Mouse (Mus musculus): ENCODE measurements around the gene Rabac1. TPM values are rescaled to one million over a fixed set of nuclear protein-coding genes. Genes with fewer than 3 reads are reported as not detected.

Rabac1 gene
- polyA plus RNA-seq, 1 experiment from 2014 or later, result 59.4 TPM

DNA sequence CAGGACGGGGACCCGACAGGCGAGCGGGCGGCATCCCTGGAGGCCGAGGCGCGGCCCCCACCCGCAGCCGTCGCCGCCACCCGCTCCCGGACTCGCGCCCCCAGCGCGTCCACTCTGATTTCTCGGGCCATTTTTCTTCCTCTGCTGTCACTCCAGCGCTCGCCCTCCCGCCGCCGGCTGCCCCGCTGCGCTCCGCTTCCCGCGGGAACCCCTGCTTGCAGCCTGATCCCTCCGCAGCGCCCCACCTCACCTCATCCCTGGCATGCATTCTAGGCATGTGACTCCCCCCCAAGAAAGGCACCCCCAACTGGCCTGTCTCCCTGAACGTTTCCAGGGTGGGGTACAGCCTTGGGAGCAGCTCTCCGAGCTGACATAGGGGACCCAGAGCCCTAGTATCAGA lies 17.3 kb downstream of the Rabac1 start:
- no peaks in the 10 kb centered on the region for H3K36me3 ChIP-seq (replicated peaks)
- ATAC-seq (ENCODE audit: insufficient read depth), result no peak
- no peak overlapping the region for H3K4me2 ChIP-seq
- no peak overlapping the region for H3K4me3 ChIP-seq (replicated peaks)
- H3K9me3 ChIP-seq (replicated peaks), result no peaks in the 10 kb centered on the region
- peaks cover 7% of the 10 kb centered on the region; the same call in 1 of the 2 replicates for H3K4me1 ChIP-seq (replicated peaks)
- no peak overlapping the region for H3K9ac ChIP-seq
- WGBS (ENCODE audit: insufficient replicate concordance), result 9% methylated on average over 32 of the region's 33 CpGs
- no peak overlapping the region for H3K27ac ChIP-seq (replicated peaks)
- H3K27me3 ChIP-seq, result peaks cover 73% of the 10 kb centered on the region

DNA sequence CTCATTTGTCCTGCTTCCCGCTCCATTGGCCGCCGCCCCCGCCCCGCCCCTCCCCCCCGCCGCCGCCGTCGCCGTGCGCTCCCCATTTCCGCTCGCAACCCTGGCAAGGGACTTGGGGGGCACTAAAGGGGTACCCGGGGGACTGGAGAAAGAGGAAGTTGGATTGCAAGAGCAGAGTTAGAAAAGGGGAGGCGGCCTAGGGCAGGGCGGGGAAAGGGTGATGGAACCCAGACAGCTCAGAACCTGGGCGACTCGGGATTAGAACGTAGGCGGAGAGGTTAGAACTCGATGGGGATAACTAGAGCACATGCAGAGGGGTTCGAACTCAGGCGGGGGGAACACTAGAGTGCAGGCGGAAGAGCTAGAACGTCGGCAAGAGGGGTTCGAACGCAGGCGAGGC lies 18.1 kb downstream of the Rabac1 start:
- H3K4me3 ChIP-seq (replicated peaks), result peak overlapping the region; percentile 34
- under 1% methylated on average over 27 of the region's 30 CpGs for WGBS (ENCODE audit: insufficient replicate concordance)
- no peaks in the 10 kb centered on the region for H3K36me3 ChIP-seq (replicated peaks)
- H3K9ac ChIP-seq, result no peak overlapping the region
- H3K4me1 ChIP-seq (replicated peaks), result peaks cover 7% of the 10 kb centered on the region; the same call in 1 of the 2 replicates
- peak overlapping the region; percentile 49 for H3K4me2 ChIP-seq
- peaks cover 80% of the 10 kb centered on the region for H3K27me3 ChIP-seq
- H3K9me3 ChIP-seq (replicated peaks), result no peaks in the 10 kb centered on the region
- no peak overlapping the region for H3K27ac ChIP-seq (replicated peaks)
- ATAC-seq (ENCODE audit: insufficient read depth), result no peak

- peak overlapping the region; percentile 49 for H3K4me2 ChIP-seq
- ATAC-seq (ENCODE audit: insufficient read depth), result no peak
- 1% methylated on average over 23 of the region's 24 CpGs for WGBS (ENCODE audit: insufficient replicate concordance)
- peaks cover 7% of the 10 kb centered on the region; the same call in 1 of the 2 replicates for H3K4me1 ChIP-seq (replicated peaks)
- no peaks in the 10 kb centered on the region for H3K36me3 ChIP-seq (replicated peaks)
- H3K27me3 ChIP-seq, result peaks cover 85% of the 10 kb centered on the region
- H3K9me3 ChIP-seq (replicated peaks), result no peaks in the 10 kb centered on the region
- H3K4me3 ChIP-seq (replicated peaks), result peak overlapping the region; percentile 34
- H3K27ac ChIP-seq (replicated peaks), result no peak overlapping the region
- H3K9ac ChIP-seq, result no peak overlapping the region
Observed at GRCm38 (mm10) chr7:24953966-24954365, 18.6 kb downstream of the Rabac1 start.

DNA sequence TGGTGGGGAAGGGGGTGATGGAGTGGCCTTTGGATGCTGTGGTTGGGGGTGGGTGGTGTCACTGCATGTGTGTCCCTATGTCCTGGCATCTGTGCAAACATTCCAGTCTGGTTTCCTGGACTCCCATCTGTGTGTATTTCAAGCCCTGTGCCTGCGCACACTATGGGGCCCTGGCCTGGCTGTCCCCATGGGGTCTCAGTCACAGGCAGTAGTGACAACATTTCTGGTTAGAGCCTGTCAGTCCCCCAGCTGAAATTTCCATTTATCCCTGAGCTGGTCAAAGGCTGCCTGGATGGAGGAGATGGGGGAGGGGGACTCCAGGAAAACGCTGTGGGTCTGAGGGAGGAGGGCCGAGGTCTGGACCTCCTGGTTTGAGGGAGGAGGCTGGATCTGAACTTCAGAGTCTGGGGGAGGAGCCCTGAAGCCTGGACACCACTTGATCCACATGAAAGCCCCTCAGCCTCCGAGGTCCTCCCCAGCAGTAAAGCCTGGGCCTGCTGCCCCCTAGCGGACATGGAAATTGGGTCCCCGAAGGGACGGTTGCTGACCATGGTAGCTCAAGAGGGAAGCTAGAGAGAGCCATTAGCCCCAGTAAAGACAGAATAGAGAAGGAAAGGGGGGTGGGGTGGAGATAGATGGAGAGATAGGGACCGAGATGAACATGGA lies 22.5 kb downstream of the Rabac1 start:
- no peak overlapping the region for H3K4me2 ChIP-seq
- 1% methylated on average over 8 of the region's 8 CpGs for WGBS (ENCODE audit: insufficient replicate concordance)
- peaks cover 100% of the 10 kb centered on the region for H3K27me3 ChIP-seq
- H3K9me3 ChIP-seq (replicated peaks), result no peaks in the 10 kb centered on the region
- peaks cover 7% of the 10 kb centered on the region; the same call in 1 of the 2 replicates for H3K4me1 ChIP-seq (replicated peaks)
- H3K36me3 ChIP-seq (replicated peaks), result no peaks in the 10 kb centered on the region
- ATAC-seq (ENCODE audit: insufficient read depth), result no peak
- no peak overlapping the region for H3K4me3 ChIP-seq (replicated peaks)
- H3K9ac ChIP-seq, result no peak overlapping the region
- no peak overlapping the region for H3K27ac ChIP-seq (replicated peaks)

DNA sequence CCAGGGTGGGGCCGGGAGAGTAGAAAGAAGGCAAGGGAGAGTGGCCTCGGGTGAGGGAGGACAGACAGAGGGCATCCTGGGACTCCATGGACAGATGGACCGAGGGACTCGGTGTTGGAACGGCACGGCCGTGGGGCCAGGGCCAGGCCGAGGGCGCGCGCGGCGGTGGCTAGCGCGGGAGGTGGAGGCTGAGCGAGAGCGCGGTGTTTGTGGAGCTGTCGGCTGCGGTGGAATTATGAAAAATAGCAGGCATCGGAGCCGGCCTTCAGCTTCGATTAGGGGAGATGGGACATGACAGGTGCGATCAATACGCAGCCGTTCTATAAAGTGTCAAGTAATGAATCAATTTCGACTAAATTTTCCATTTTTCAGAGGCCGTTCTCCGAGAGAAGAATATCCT lies 23.8 kb downstream of the Rabac1 start:
- Histone ChIP-seq H3K4me2 (no peak overlapping the region), H3K9me3 (replicated peaks) (no peaks in the 10 kb centered on the region), H3K4me1 (replicated peaks) (peaks cover 8% of the 10 kb centered on the region), H3K9ac (no peak overlapping the region), H3K27me3 (peaks cover 100% of the 10 kb centered on the region), H3K27ac (replicated peaks) (no peak overlapping the region), H3K4me3 (replicated peaks) (no peak overlapping the region), H3K36me3 (replicated peaks) (no peaks in the 10 kb centered on the region)
- no peak for ATAC-seq (ENCODE audit: insufficient read depth)
- 4% methylated on average over 29 of the region's 29 CpGs for WGBS (ENCODE audit: insufficient replicate concordance)

GRCm38 (mm10) chr7:24947316-24948048 lies 25.1 kb downstream of the Rabac1 start:
- no peak overlapping the region for H3K27ac ChIP-seq (replicated peaks)
- ATAC-seq (ENCODE audit: insufficient read depth), result no peak
- peaks cover 100% of the 10 kb centered on the region for H3K27me3 ChIP-seq
- H3K4me3 ChIP-seq (replicated peaks), result no peak overlapping the region
- H3K4me2 ChIP-seq, result no peak overlapping the region
- H3K9ac ChIP-seq, result no peak overlapping the region
- H3K4me1 ChIP-seq (replicated peaks), result peaks cover 8% of the 10 kb centered on the region
- H3K36me3 ChIP-seq (replicated peaks), result no peaks in the 10 kb centered on the region
- no peaks in the 10 kb centered on the region for H3K9me3 ChIP-seq (replicated peaks)
- 6% methylated on average over 7 of the region's 7 CpGs for WGBS (ENCODE audit: insufficient replicate concordance)

GRCm38 (mm10) chr7:24944257-24944950 lies 28.1 kb downstream of the Rabac1 start, which contains the start of gene Gm4881:
Gm4881 (minus strand) TSS chr7:24944494.
- 1% methylated on average over 72 of the region's 72 CpGs for WGBS (ENCODE audit: insufficient replicate concordance)
- H3K9ac ChIP-seq, result no peak within 1 kb of the TSS
- H3K27me3 ChIP-seq, result peaks cover 99% of the 10 kb centered on the region
- no peak within 1 kb of the TSS for H3K27ac ChIP-seq (replicated peaks)
- H3K9me3 ChIP-seq (replicated peaks), result no peaks in the 10 kb centered on the region
- H3K4me2 ChIP-seq, result peak within 1 kb of the TSS; percentile 39; the same call in 1 of the 2 replicates
- peaks cover 8% of the 10 kb centered on the region for H3K4me1 ChIP-seq (replicated peaks)
- H3K36me3 ChIP-seq (replicated peaks), result no peaks in the 10 kb centered on the region
- no peak for ATAC-seq (ENCODE audit: insufficient read depth)
- H3K4me3 ChIP-seq (replicated peaks), result peak within 1 kb of the TSS; percentile 18; the same call in 1 of the 2 replicates

GRCm38 (mm10) chr7:24943641-24944040 lies 28.9 kb downstream of the Rabac1 start:
- H3K4me2 ChIP-seq, result no peak overlapping the region
- H3K4me1 ChIP-seq (replicated peaks), result peaks cover 8% of the 10 kb centered on the region
- no peak for ATAC-seq (ENCODE audit: insufficient read depth)
- 5% methylated on average over 6 of the region's 6 CpGs for WGBS (ENCODE audit: insufficient replicate concordance)
- H3K36me3 ChIP-seq (replicated peaks), result no peaks in the 10 kb centered on the region
- no peak overlapping the region for H3K4me3 ChIP-seq (replicated peaks)
- H3K27ac ChIP-seq (replicated peaks), result no peak overlapping the region
- peaks cover 99% of the 10 kb centered on the region for H3K27me3 ChIP-seq
- H3K9me3 ChIP-seq (replicated peaks), result no peaks in the 10 kb centered on the region
- no peak overlapping the region for H3K9ac ChIP-seq

GRCm38 (mm10) chr7:24931651-24932050 lies 40.9 kb downstream of the Rabac1 start:
- H3K4me2 ChIP-seq, result no peak overlapping the region
- no peak for ATAC-seq (ENCODE audit: insufficient read depth)
- peaks cover 84% of the 10 kb centered on the region for H3K27me3 ChIP-seq
- 0 out of 2 replicates have a peak, but pooled peaks cover 5% of the 10 kb centered on the region for H3K36me3 ChIP-seq (replicated peaks)
- WGBS (ENCODE audit: insufficient replicate concordance), result 2% methylated on average over 15 of the region's 15 CpGs
- no peaks in the 10 kb centered on the region for H3K9me3 ChIP-seq (replicated peaks)
- no peak overlapping the region for H3K27ac ChIP-seq (replicated peaks)
- H3K4me3 ChIP-seq (replicated peaks), result no peak overlapping the region
- no peaks in the 10 kb centered on the region for H3K4me1 ChIP-seq (replicated peaks)
- H3K9ac ChIP-seq, result no peak overlapping the region

DNA sequence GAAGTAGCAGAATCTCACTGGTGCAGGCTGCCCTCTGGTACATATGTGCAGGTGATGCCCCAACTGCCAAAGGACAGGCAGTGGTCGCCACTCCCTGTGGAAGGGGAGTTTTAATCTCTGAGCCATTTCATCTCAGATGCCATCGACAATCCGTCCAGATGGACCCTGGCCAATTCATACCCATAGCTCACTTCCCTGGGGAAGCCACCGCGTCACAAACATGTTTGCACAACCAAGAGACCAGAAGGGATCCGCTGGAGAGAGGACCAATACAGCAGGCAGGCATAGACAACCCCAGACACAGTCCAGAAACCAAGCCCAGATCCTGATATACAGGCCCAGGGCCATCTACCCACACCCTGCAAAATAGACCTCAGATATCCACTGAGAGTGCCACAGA lies 42.1 kb downstream of the Rabac1 start:
- Histone ChIP-seq H3K4me3 (replicated peaks) (no peak overlapping the region), H3K9me3 (replicated peaks) (no peaks in the 10 kb centered on the region), H3K27ac (replicated peaks) (no peak overlapping the region), H3K27me3 (peaks cover 73% of the 10 kb centered on the region), H3K9ac (no peak overlapping the region), H3K36me3 (replicated peaks) (peaks cover 16% of the 10 kb centered on the region), H3K4me1 (replicated peaks) (no peaks in the 10 kb centered on the region), H3K4me2 (no peak overlapping the region)
- ATAC-seq (ENCODE audit: insufficient read depth), result no peak
- 49% methylated on average over 6 of the region's 6 CpGs for WGBS (ENCODE audit: insufficient replicate concordance)
